Mouse (Mus musculus) urinary bladder, postnatal 14 days (tissue): ENCODE data around the gene Hmgn3.
A peak's percentile ranks its signal among the peaks of the same experiment; 100 is the strongest.
"Not testable (repeated sequence)": the region's sequence is repeated elsewhere in the genome, so short reads cannot be mapped to it uniquely, and the experiment has no call there.

Experiments
- DNase-seq: peaks from one replicate; pipeline ENCODE4 v3.0.0; 2021; ENCODE audit warnings: low spot score

The Hmgn3 gene

GRCm38 (mm10) chr9:83146446-83147188 is at the start of gene Hmgn3:
TSS of gene Hmgn3 (minus strand) at chr9:83146685.
- peak; percentile 94 for DNase-seq

DNA sequence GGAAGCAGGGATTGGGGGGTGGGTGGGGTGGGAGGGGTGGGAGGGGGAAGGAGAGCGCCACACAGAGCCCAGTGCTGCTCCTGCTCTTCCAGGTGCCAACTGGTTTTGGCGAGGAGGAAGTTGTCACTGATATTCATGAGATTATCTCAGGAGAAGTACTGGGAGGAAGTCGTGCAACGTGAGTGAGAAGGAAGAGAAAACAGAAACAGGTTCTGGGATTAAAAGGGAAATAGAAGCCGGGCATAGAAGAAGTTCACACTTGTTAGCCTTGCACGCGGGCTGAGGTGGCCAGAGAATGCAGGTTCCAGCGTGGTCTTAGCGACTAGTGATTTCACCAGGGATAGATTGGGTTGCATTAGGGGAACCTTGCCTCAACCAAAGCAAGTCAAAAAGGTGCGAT is 49.3 kb upstream of the Hmgn3 start:
- DNase-seq, result no peak

- no peak for DNase-seq
These were observed 48.5 kb upstream of the Hmgn3 start for GRCm38 (mm10) chr9:83195007-83195406.

DNA sequence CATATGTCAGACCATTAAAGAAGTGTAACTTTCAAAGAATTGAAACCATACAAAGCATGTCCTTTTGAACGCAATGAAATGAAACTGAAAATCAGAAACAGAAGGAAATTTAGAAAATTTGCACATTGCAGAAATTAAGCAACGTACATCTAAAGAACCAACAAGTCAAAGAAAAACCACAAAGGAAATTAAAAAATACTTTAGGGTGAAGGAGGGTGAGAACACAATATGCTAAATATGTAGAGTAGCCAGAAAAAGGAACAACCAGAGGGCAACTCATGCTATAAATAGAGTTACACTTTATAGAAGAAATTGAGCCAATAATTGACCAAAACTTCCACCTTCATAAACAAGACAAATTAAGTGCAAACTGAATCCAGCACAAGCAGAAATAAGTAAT is 41.3 kb upstream of the Hmgn3 start:
- no peak for DNase-seq

DNA sequence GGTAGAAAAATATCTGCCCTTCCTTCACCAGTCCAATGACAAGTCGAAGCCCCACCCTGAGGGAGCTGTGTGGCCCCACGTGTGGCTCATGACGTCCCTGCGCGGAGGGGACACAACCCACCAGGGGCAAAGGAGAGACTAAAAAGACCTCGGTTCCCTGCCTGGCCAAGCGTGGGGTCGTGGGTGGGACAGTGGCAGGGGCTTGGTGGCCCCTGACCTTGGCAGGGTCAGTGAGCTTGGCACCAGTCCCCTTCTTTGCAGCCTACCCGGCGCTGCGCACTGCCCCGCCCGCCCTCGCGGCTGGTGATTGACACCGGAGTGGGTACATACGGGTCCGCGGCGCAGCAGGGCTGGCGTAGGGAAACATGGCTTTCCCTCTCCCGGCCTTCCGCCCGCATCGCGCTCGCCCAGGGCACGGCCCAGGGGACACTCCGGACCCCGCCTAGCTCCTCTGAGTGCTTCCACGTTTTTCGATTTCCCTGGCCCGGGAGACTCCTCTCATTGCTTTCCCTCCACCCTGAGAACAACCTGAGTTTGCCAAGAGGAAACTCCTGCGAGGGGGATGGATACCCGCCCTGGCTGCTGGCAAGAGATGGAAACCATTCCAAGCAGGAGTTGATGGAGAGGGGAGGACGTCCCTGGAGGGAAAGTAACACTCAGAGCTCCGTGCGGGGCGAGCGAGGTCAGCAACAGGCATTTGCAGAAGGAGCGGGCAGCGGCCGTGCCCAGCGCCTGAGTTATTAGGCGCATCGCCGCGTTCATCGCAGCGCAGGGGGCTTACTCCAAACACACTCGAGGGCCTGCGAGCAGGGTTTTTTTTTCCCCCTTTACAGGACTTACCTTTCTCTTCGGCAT is 667 bp downstream of the Hmgn3 start:
- DNase-seq, result peak; percentile 63

- DNase-seq, result no peak
These were observed 16.7 kb downstream of the Hmgn3 start for GRCm38 (mm10) chr9:83129831-83130230.

DNA sequence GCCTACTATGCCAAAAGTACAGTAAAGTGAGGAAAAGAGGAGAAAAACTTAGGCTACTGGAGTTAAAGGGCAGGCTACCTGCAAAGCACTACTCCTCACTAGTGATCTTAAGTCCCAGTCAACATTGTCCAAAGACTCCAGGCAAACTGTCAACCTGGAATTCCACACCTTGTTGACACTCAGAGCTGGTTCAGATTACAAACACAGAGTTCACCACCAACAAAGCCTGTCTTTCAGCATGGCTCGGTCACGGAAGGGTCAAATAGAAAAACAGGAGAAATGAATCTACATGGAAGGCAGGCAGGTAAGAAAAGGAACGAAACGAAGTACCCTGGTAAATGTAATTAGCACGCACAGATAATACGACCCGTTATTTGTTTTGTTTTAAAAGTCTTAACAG is 18.6 kb downstream of the Hmgn3 start:
- DNase-seq, result no peak

DNA sequence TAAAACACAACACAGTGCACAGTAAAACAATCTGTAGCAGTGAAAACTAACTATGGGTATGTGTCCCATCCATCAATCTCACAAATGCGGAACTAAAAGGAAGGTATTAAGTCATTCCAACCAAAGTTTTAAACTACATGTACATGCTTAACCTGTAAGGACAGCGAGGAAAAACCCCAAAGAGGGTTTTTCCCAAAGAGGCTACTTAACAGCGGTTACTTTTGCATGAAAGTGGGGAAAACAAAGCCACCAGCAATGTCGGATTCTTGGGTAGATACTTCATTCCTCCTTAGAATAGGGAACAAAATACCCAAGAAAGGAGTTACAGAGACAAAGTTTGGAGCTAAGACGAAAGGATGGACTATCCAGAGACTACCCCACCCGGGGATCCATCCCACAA is 20.0 kb downstream of the Hmgn3 start:
- not testable (repeated sequence) for DNase-seq

- no peak for DNase-seq
These were observed 27.3 kb downstream of the Hmgn3 start for GRCm38 (mm10) chr9:83119211-83119610.

GRCm38 (mm10) chr9:83117486-83117885 is 29.0 kb downstream of the Hmgn3 start:
- DNase-seq, result no peak

DNA sequence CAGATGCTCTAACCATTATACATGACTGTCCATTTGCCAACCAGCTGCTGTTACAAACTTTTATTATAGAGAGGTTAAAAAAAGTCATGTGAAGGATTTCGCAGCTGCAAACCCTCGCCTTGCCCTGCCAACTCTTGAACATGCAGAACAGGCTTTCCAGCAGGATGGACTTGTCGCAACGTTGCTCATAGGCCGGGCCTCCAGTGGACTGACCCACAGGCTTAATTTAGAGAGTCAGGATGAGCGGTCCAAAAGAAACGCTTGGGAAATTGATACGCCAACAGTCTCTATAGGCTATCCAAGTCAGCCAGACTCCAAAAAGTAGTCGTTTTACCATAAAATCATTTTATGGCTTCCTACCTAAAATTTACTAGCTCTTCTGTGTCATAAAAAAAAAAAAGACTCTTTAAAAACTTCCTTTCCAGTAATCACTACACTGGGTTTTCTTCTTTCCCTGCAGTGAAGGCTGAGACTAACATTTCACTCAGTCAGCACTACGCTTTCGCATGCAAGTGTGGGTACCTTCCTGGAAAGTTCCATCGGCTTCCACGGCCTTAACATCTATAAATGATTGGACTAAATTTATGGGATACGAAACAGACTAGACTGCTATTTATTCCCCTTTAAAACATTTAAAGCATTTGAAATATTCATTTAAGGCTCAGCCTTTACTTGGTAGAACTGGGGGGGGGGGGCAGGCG is 29.6 kb downstream of the Hmgn3 start:
- DNase-seq, result no peak

DNA sequence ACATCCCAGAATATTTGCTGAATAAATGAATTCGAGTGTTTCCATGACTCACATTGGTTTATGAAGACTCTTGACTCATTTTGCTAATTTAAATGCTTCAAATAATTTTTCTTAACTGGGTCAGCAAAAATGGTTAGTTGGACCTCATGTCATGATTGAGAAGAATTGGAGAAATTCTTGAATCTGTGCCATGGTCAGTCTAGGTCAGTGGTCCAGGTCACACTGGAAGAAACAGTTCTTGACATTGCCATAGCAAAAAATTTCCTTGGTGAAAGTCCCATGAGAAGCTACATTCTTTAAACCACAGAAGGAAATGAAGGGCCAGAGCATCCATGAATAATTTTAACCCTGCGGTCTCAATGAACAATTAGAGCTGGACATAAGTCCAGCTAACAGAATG is 30.8 kb downstream of the Hmgn3 start:
- DNase-seq, result no peak

DNA sequence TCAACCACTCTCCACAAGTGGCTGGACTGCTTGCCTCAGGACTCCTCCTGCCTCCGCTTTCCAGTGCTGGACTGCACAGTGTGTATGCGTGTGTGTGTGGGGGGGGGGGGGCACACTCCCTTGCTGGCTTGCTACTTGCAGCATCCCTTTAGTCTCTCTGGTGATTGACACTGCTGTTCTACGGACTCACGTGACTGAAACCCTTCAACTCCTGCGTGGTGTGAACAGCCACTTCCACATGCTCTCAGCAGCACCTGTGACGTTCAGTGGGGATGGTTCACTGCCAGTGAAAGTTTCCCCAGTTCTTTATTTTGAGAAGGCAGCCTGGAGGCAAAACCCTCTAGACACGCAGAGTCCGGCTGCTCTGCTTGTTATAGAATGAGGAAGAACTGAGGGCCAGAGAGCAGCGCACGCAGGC is 32.7 kb downstream of the Hmgn3 start:
- no peak for DNase-seq

- no peak for DNase-seq
These were observed 34.1 kb downstream of the Hmgn3 start for GRCm38 (mm10) chr9:83112305-83112768.

GRCm38 (mm10) chr9:83111789-83112188 is 34.7 kb downstream of the Hmgn3 start:
- DNase-seq, result no peak

DNA sequence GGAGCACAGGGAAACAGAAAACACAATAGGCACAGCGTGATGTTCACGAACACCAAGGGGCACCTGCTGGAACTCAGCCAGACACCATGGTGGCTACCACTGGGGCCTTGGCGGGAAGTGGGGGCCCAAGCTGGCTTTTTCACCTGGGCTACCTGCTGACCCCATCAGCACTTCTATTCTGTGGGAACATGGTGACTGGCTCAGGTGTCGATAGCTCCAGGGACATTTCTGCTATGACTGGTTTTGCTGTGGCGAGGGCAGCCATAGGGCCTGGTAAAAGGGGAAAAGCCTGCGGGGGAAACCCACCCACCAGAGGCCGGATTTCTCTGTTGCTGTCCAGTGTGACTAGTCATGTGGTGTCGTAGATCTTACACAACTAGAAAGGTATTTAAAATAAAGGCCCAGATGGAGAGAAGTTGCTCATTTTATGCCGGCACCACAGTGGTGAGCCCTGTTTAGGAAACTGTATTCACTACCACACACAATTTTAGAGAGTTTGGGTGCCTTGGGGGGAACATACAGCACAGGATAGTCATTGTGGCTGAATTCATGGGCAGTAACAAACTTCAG is 35.3 kb downstream of the Hmgn3 start:
- DNase-seq, result no peak

GRCm38 (mm10) chr9:83110406-83111116 is 35.9 kb downstream of the Hmgn3 start:
- no peak for DNase-seq

DNA sequence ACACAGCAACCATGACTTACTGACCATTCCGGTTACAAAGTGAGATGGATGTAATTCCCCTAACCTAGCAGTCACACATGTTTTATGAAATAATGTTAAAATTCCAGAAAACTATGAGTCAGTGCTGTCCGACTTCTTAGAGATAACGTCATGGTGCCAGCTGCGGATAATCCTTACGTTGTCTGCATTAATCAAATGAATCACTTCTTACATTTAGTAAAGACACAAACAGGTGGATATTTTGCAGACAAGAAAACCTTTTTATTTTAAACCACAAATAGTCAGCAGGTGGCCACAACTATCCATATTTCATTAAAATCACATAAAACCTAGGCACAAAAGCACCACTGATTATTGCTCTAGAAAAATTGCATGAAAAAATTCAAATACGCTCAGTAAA is 36.8 kb downstream of the Hmgn3 start:
- no peak for DNase-seq

GRCm38 (mm10) chr9:83108821-83109220 is 37.7 kb downstream of the Hmgn3 start:
- DNase-seq, result no peak

DNA sequence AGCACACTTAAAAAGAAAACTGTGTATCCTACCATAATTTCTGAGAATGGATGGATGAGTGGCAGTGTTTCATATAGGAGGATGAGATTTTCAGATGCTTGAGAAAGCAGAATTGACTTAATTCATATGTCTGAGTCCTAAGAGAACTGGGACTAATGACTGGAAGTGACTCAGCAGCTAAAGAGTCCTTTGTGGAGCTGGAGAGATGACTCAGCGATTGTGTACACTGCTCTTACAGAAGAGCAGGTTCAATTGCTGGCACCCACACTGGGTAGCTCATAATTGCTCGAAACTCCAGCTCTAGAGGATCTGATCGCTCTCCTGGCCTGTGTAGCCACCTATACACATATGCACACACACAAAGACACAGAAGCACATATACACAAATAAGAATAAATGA is 42.7 kb downstream of the Hmgn3 start:
- DNase-seq, result no peak

DNA sequence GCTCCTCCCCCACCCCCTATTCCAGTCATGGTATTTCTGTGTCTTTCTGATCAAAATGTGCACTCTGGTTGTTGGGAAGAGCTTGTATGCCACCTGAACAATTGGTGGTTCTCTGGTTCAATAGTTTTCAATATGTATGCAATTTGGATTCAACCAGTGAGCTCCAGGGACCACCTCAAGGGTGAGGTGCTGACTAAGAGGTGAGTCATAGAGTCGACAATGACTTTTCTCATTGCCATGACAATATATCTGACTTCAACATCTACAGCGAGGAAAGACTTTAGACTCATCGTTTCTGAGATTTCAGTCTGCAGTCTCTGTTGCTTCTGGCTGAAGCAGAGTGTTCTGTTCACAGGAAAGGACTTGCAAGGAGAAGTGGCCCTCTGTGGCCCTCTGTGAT is 44.8 kb downstream of the Hmgn3 start:
- no peak for DNase-seq

- DNase-seq, result no peak
These were observed 45.7 kb downstream of the Hmgn3 start for GRCm38 (mm10) chr9:83100786-83101185.
